ENCODE assay signal across 10 mouse cellular contexts in genomic region chr19:5885838-5886237, GRCm38 (mm10). TPM values are rescaled to one million over a fixed set of nuclear protein-coding genes. Genes with fewer than 3 reads are reported as not detected.
DNase-seq lines count a peak whose midpoint lies in the region; ATAC-seq lines count a peak whose summit lies in the region.
"Had no signal": no experiment of that assay in that cellular context is flagged by ENCODE, and none has a peak within 500 bp of the region (broad histone marks: within the 10 kb centered on the region; RNA-seq: fewer than 3 reads in every experiment).

No protein-coding gene starts in this region.

- no peaks in the 10 kb centered on the region for H3K4me1 ChIP-seq in embryonic facial prominence, embryonic 11.5 days (ENCODE audit: control insufficient read depth, insufficient read depth, low read length)
- no peaks in the 10 kb centered on the region for H3K4me1 ChIP-seq in embryonic facial prominence, embryonic 10.5 days
- peaks cover 70% of the 10 kb centered on the region for H3K4me1 ChIP-seq in liver, embryonic 13.5 days (replicated peaks)
- peaks cover 22% of the 10 kb centered on the region for H3K4me1 ChIP-seq in liver, embryonic 11.5 days (replicated peaks; ENCODE audit: control insufficient read depth, insufficient read depth, low read length)

- peak; percentile 43 for DNase-seq in embryonic facial prominence, embryonic 11.5 days (ENCODE audit: low spot score)
- DNase-seq in embryonic facial prominence, embryonic 10.5 days (ENCODE audit: low spot score) = no peak
- DNase-seq in liver, embryonic 13.5 days = peak; percentile 29
- no peak for DNase-seq in liver, embryonic 11.5 days (ENCODE audit: low spot score)
- DNase-seq in ES-CJ7 (ENCODE audit: low read depth, low spot score) = peak; percentile 46
- DNase-seq in forelimb bud, embryonic 11.5 days (ENCODE audit: low read depth, low spot score) = peak; percentile 21
- DNase-seq in frontal cortex, adult 2 months (ENCODE audit: extremely low spot score in 1 of 2, low spot score in 1 of 2) = no peak
- DNase-seq in gastrocnemius, adult 8-10 months (ENCODE audit: low spot score in 2 of 2) = no peak

- H3K36me3 ChIP-seq in embryonic facial prominence, embryonic 11.5 days (replicated peaks; ENCODE audit: control insufficient read depth, insufficient read depth, low read depth, low read length) = no peaks in the 10 kb centered on the region
- H3K36me3 ChIP-seq in embryonic facial prominence, embryonic 10.5 days (replicated peaks) = peaks cover 4% of the 10 kb centered on the region; the same call in 1 of the 2 replicates
- no peaks in the 10 kb centered on the region for H3K36me3 ChIP-seq in liver, embryonic 13.5 days
- H3K36me3 ChIP-seq in liver, embryonic 11.5 days (ENCODE audit: control insufficient read depth, insufficient read depth, low read length) = no peaks in the 10 kb centered on the region
- H3K36me3 ChIP-seq: embryonic facial prominence, embryonic 15.5 days; midbrain, embryonic 12.5 days had no signal

- no peak overlapping the region for H3K27ac ChIP-seq in embryonic facial prominence, embryonic 11.5 days (replicated peaks; ENCODE audit: low read depth, low read length)
- no peak overlapping the region for H3K27ac ChIP-seq in embryonic facial prominence, embryonic 10.5 days (replicated peaks)
- H3K27ac ChIP-seq in liver, embryonic 13.5 days = no peak overlapping the region
- no peak overlapping the region for H3K27ac ChIP-seq in liver, embryonic 11.5 days (ENCODE audit: low read depth, low read length)
- H3K27ac ChIP-seq: embryonic facial prominence, embryonic 15.5 days; midbrain, embryonic 12.5 days had no signal

- WGBS in embryonic facial prominence, embryonic 11.5 days = 58% methylated on average over 4 of the region's 4 CpGs
- 62% methylated on average over 4 of the region's 4 CpGs for WGBS in embryonic facial prominence, embryonic 10.5 days
- 57% methylated on average over 4 of the region's 4 CpGs for WGBS in liver, embryonic 13.5 days (ENCODE audit: insufficient replicate concordance)
- WGBS in liver, embryonic 11.5 days = 65% methylated on average over 4 of the region's 4 CpGs

- ATAC-seq in embryonic facial prominence, embryonic 11.5 days (replicated peaks; ENCODE audit: insufficient number of reproducible peaks, low FRiP score, low TSS enrichment, low read depth) = no peak
- ATAC-seq in liver, embryonic 13.5 days (ENCODE audit: low read depth) = no peak
- no peak for ATAC-seq in liver, embryonic 11.5 days (replicated peaks; ENCODE audit: low FRiP score)

- H3K4me3 ChIP-seq in embryonic facial prominence, embryonic 11.5 days (ENCODE audit: low read depth, low read length) = no peak overlapping the region
- H3K4me3 ChIP-seq in embryonic facial prominence, embryonic 10.5 days = no peak overlapping the region
- H3K4me3 ChIP-seq in liver, embryonic 13.5 days (replicated peaks) = no peak overlapping the region
- no peak overlapping the region for H3K4me3 ChIP-seq in liver, embryonic 11.5 days (ENCODE audit: low read depth, low read length)
- H3K4me3 ChIP-seq: embryonic facial prominence, embryonic 15.5 days; midbrain, embryonic 12.5 days had no signal

- no peaks in the 10 kb centered on the region for H3K9me3 ChIP-seq in embryonic facial prominence, embryonic 11.5 days (replicated peaks; ENCODE audit: control insufficient read depth, low read length)
- no peaks in the 10 kb centered on the region for H3K9me3 ChIP-seq in embryonic facial prominence, embryonic 10.5 days
- no peaks in the 10 kb centered on the region for H3K9me3 ChIP-seq in liver, embryonic 13.5 days (replicated peaks)
- no peaks in the 10 kb centered on the region for H3K9me3 ChIP-seq in liver, embryonic 11.5 days (ENCODE audit: control insufficient read depth, low read length)
- H3K9me3 ChIP-seq: embryonic facial prominence, embryonic 15.5 days; midbrain, embryonic 12.5 days had no signal

- no peak overlapping the region for H3K4me2 ChIP-seq in embryonic facial prominence, embryonic 11.5 days (ENCODE audit: low read depth, low read length)
- no peak overlapping the region for H3K4me2 ChIP-seq in liver, embryonic 13.5 days
- H3K4me2 ChIP-seq in liver, embryonic 11.5 days = no peak overlapping the region
- H3K4me2 ChIP-seq: embryonic facial prominence, embryonic 15.5 days; midbrain, embryonic 12.5 days had no signal

- no peaks in the 10 kb centered on the region for H3K27me3 ChIP-seq in embryonic facial prominence, embryonic 11.5 days (ENCODE audit: control insufficient read depth, insufficient read depth, low read length)
- no peaks in the 10 kb centered on the region for H3K27me3 ChIP-seq in embryonic facial prominence, embryonic 10.5 days (replicated peaks; ENCODE audit: low read depth, poor library complexity, severe bottlenecking)
- H3K27me3 ChIP-seq in liver, embryonic 13.5 days = no peaks in the 10 kb centered on the region
- H3K27me3 ChIP-seq in liver, embryonic 11.5 days (replicated peaks; ENCODE audit: control insufficient read depth, insufficient read depth, low read length) = no peaks in the 10 kb centered on the region
- H3K27me3 ChIP-seq: embryonic facial prominence, embryonic 15.5 days; midbrain, embryonic 12.5 days had no signal

- H3K9ac ChIP-seq in embryonic facial prominence, embryonic 11.5 days (replicated peaks; ENCODE audit: low read length) = no peak overlapping the region
- no peak overlapping the region for H3K9ac ChIP-seq in liver, embryonic 13.5 days
- no peak overlapping the region for H3K9ac ChIP-seq in liver, embryonic 11.5 days (ENCODE audit: low read depth, low read length)
- H3K9ac ChIP-seq: embryonic facial prominence, embryonic 15.5 days; midbrain, embryonic 12.5 days had no signal

RNA-seq across cellular contexts. Expression of gene Tigd3, which starts 8.1 kb away (rescaled TPM):
- polyA plus RNA-seq in embryonic facial prominence, embryonic 11.5 days (2014; fragmentation: Nextera tagmentation; extraction: Ambion mirVana) = 4.0 and 4.3 TPM in 2 replicates
- 6.8 and 7.4 TPM in 2 replicates for polyA plus RNA-seq in embryonic facial prominence, embryonic 10.5 days (2016; fragmentation: Nextera tagmentation; extraction: Ambion mirVana)
- polyA plus RNA-seq in liver, embryonic 13.5 days (2015; fragmentation: Nextera tagmentation; extraction: Ambion mirVana) = 2.5 TPM in 2 replicates
- polyA plus RNA-seq in liver, embryonic 11.5 days (2014; fragmentation: Nextera tagmentation; extraction: Ambion mirVana) = 3.9 and 4.2 TPM in 2 replicates
- 4.6 and 4.9 TPM in 2 replicates for polyA plus RNA-seq in frontal cortex, adult 2 months (2012; rRNA removed)
- total RNA-seq in gastrocnemius, adult 8-10 months (2022) = under 1 TPM; 0.12 to 0.34 (median 0.26) TPM

RNA-seq across cellular contexts. Expression of gene Slc25a45, which starts 8.2 kb away (rescaled TPM):
- polyA plus RNA-seq in embryonic facial prominence, embryonic 11.5 days (2014; fragmentation: Nextera tagmentation; extraction: Ambion mirVana) = 0.87 and 1.1 TPM in 2 replicates
- 2.5 and 2.9 TPM in 2 replicates for polyA plus RNA-seq in embryonic facial prominence, embryonic 10.5 days (2016; fragmentation: Nextera tagmentation; extraction: Ambion mirVana)
- polyA plus RNA-seq in liver, embryonic 13.5 days (2015; fragmentation: Nextera tagmentation; extraction: Ambion mirVana) = 5.7 and 6.8 TPM in 2 replicates
- 7.5 and 8.2 TPM in 2 replicates for polyA plus RNA-seq in liver, embryonic 11.5 days (2014; fragmentation: Nextera tagmentation; extraction: Ambion mirVana)
- 7.8 and 8.7 TPM in 2 replicates for polyA plus RNA-seq in frontal cortex, adult 2 months (2012; rRNA removed)
- total RNA-seq in gastrocnemius, adult 8-10 months (2022) = 1 to 10 TPM in 3 of 4 experiments, under 1 TPM in 1; 0.80 to 1.3 (median 1.1) TPM

RNA-seq across cellular contexts. Expression of gene Frmd8, which starts 10.8 kb away (rescaled TPM):
- 15.8 and 17.6 TPM in 2 replicates for polyA plus RNA-seq in embryonic facial prominence, embryonic 11.5 days (2014; fragmentation: Nextera tagmentation; extraction: Ambion mirVana)
- polyA plus RNA-seq in embryonic facial prominence, embryonic 10.5 days (2016; fragmentation: Nextera tagmentation; extraction: Ambion mirVana) = 44.6 and 45.4 TPM in 2 replicates
- polyA plus RNA-seq in liver, embryonic 13.5 days (2015; fragmentation: Nextera tagmentation; extraction: Ambion mirVana) = 13.9 and 15.8 TPM in 2 replicates
- polyA plus RNA-seq in liver, embryonic 11.5 days (2014; fragmentation: Nextera tagmentation; extraction: Ambion mirVana) = 26.8 and 27.9 TPM in 2 replicates
- polyA plus RNA-seq in frontal cortex, adult 2 months (2012; rRNA removed) = 13.1 and 15.6 TPM in 2 replicates
- total RNA-seq in gastrocnemius, adult 8-10 months (2022) = 1 to 10 TPM; 2.7 to 4.5 (median 3.0) TPM

RNA-seq across cellular contexts. Expression of gene Dpf2, which starts 27.0 kb away (rescaled TPM):
- 202 and 213 TPM in 2 replicates for polyA plus RNA-seq in embryonic facial prominence, embryonic 11.5 days (2014; fragmentation: Nextera tagmentation; extraction: Ambion mirVana)
- 231 and 251 TPM in 2 replicates for polyA plus RNA-seq in embryonic facial prominence, embryonic 10.5 days (2016; fragmentation: Nextera tagmentation; extraction: Ambion mirVana)
- 56.7 and 60.0 TPM in 2 replicates for polyA plus RNA-seq in liver, embryonic 13.5 days (2015; fragmentation: Nextera tagmentation; extraction: Ambion mirVana)
- 119 and 127 TPM in 2 replicates for polyA plus RNA-seq in liver, embryonic 11.5 days (2014; fragmentation: Nextera tagmentation; extraction: Ambion mirVana)
- polyA plus RNA-seq in frontal cortex, adult 2 months (2012; rRNA removed) = 106 and 118 TPM in 2 replicates
- 10 to 100 TPM; 70.5 to 97.8 (median 77.4) TPM for total RNA-seq in gastrocnemius, adult 8-10 months (2022)

RNA-seq across cellular contexts. Expression of gene Cdc42ep2, which starts 38.8 kb away (rescaled TPM):
- polyA plus RNA-seq in embryonic facial prominence, embryonic 11.5 days (2014; fragmentation: Nextera tagmentation; extraction: Ambion mirVana) = 2.4 and 2.7 TPM in 2 replicates
- polyA plus RNA-seq in embryonic facial prominence, embryonic 10.5 days (2016; fragmentation: Nextera tagmentation; extraction: Ambion mirVana) = 1.5 and 2.2 TPM in 2 replicates
- 2.7 and 3.0 TPM in 2 replicates for polyA plus RNA-seq in liver, embryonic 13.5 days (2015; fragmentation: Nextera tagmentation; extraction: Ambion mirVana)
- polyA plus RNA-seq in liver, embryonic 11.5 days (2014; fragmentation: Nextera tagmentation; extraction: Ambion mirVana) = 5.1 TPM in 2 replicates
- 7.7 and 9.1 TPM in 2 replicates for polyA plus RNA-seq in frontal cortex, adult 2 months (2012; rRNA removed)
- total RNA-seq in gastrocnemius, adult 8-10 months (2022) = 1 to 10 TPM; 8.6 to 9.9 (median 8.7) TPM

Comparison
In these comparisons a context has a peak if more than half of its experiments do, and no peak if none do; other contexts are left out.
1. DNase-seq: peak in embryonic facial prominence, embryonic 11.5 days (single experiment), liver, embryonic 13.5 days (single experiment), ES-CJ7 (single experiment) and forelimb bud, embryonic 11.5 days (single experiment); none in embryonic facial prominence, embryonic 10.5 days (single experiment), liver, embryonic 11.5 days (single experiment), frontal cortex, adult 2 months (0 of 2) and gastrocnemius, adult 8-10 months (0 of 2).